Mouse (Mus musculus): Measurements from ENCODE around the gene Slc12a8.

Slc12a8 gene

DNA sequence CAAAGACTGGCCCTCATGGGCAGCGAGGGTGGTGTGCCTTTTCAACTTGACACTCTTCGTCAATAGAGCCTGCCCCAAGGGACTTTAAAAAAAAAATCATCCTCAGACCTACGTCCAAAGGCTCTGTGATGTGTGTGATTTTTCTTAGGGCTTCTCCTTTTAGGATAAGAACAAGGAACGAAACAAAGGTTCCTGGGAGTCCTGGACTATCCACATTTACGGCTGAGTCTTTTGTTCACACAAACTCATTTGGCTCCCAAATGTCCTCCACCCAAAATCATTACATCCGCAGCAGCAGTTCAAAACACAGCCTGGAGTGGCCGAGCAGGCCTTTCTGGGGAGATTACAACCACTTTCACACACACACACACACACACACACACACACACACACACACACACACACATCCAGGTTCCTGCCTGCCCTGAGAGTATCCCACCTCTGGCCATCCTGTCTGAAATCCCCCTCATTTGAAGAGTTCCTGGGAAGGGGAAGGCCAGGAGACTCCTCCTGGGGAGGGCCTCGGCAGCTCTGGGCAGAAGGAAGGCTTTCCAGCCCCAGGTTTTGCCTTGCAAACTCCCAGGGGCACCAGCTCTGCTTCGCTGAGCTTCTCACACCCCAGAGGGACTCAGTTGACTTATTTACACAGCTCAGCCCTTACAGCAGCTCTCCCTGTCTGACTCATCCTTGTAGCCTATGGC, 180.6 kb downstream of the Slc12a8 start:
- DNase-seq (ENCODE audit: low read depth, low spot score): no peak

GRCm38 (mm10) chr16:33698277-33698790, 181.2 kb downstream of the Slc12a8 start:
- DNase-seq (ENCODE audit: low read depth, low spot score): no peak

GRCm38 (mm10) chr16:33700584-33700983, 183.5 kb downstream of the Slc12a8 start:
- no peak for DNase-seq (ENCODE audit: low read depth, low spot score)

DNA sequence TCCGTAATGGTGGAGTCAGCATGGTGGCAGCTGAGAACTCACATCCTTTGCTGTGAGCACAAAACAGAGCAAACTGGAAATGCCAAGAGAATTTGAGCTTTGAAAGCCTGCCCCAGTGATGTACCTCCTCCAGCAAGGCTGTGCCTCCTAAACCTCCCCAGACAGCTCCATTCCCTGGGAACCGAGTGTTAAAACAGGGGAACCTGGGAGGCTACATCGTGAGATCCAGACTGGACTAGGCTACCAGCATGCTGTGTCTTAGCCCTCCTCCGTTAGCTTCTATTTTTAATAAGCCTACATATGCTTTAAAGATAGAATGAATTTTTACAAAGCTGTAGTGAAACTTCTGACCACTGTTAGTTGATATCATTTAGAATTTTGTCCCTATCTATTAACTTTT, 184.7 kb downstream of the Slc12a8 start:
- no peak for DNase-seq (ENCODE audit: low read depth, low spot score)

DNA sequence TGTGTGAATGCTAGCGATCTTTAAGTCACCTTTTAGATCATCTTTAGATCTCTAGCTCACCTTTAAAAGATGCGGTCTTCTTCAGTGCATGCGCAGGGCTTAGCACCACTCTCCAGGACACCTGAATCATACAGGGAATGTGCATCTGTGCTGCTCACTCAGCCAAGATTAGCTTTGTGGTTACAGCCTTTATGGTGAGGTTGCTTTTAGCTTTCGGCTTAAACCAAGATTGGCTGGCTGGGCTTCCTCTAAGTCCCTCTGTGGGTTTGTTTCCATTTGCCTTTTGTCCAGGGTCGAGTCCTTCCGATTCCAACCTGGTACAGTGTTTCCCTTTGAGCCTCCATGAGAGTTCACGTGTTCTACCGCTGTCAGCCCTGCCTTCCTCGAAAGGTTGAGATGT, 187.2 kb downstream of the Slc12a8 start:
- DNase-seq (ENCODE audit: low read depth, low spot score): no peak

GRCm38 (mm10) chr16:33705258-33705657, 188.1 kb downstream of the Slc12a8 start:
- DNase-seq (ENCODE audit: low read depth, low spot score): no peak

DNA sequence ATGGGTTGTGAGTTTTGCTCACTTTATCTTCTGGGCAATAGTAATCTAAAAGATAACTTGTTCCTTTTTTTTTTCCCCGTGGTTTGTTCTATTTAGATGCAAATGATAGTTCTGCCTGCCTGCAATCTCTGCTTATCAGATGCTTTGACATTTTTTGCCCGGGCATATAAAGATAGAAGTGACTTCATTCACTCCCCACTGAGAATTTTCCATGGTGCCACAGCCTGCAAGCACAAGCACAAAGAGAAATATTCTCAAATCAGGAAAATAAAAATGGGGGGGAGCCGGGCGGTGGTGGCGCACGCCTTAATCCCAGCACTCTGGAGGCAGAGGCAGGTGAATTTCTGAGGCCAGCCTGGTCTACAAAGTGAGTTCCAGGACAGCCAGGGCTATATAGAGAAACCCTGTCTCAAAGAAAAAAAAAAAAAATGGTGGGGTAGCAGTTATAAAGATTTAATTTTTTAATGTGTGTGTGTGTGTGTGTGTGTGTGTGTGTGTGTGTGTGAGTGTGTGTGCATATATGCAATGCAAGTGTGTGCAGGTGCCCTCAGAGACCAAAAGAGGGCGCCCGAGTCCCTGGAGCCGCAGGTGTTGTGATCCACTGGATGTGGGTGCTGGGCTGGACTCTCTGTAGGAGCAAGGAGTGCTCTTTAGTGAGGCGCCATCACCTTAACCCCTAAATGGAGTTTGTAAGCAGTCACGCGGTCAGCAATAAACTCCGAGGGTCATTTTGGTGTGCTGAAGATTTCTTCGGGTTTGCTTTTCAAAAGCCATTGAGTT, 189.2 kb downstream of the Slc12a8 start:
- no peak for DNase-seq (ENCODE audit: low read depth, low spot score)

DNA sequence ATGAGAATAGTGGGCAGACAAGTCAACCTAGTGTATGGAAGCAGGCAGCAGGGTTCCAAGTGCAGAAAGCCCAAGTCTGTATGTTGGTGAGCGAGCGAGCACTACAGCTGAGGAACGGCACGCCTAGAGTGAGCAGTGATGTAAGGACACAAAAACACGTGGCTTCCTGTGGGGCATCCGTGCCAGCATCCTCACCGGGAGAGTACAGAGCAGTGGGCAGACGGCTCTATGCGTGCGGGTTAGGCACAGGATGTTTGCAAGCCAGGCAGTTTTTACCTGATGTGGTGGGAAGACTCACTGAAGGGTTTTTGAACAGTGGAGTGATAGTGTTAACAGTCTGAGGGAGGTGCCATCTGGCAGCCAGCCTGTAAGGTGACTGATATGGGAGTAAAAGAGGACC, 190.9 kb downstream of the Slc12a8 start:
- no peak for DNase-seq (ENCODE audit: low read depth, low spot score)

- no peak for DNase-seq (ENCODE audit: low read depth, low spot score)
These were observed 191.7 kb downstream of the Slc12a8 start for GRCm38 (mm10) chr16:33708585-33709397.
